Mouse (Mus musculus): ENCODE data around the gene Por. TPM values are rescaled to one million over a fixed set of nuclear protein-coding genes. Genes with fewer than 3 reads are reported as not detected.

The Por gene
- polyA plus RNA-seq, 1 experiment from 2014 or later = 63.0 TPM

DNA sequence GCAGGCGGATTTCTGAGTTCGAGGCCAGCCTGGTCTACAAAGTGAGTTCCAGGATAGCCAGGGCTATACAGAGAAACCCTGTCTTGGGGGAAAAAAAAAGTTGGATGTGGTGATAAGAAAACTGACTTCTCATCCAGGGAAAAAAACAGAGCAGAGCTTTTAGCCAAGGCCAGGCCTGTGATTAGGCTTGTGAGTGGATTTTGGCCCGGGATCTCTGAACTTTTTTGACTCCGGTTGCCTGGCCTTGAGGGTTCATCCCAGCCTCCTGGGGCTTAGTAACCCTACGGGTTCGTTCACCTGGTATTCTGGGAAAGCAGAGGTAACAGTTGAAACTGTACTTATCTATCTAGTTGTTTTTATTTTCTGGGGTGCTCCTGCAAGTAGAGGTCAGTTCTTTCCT is 8.6 kb downstream of the Por start:
- Histone ChIP-seq H3K27me3 (ENCODE audit: control insufficient read depth, insufficient read depth, low read length) (no peaks in the 10 kb centered on the region), H3K4me2 (replicated peaks; ENCODE audit: low read depth, low read length) (no peak overlapping the region), H3K9me3 (ENCODE audit: control insufficient read depth, low read length) (no peaks in the 10 kb centered on the region), H3K9ac (ENCODE audit: low read depth, low read length) (no peak overlapping the region), H3K27ac (ENCODE audit: low read depth, low read length) (no peak overlapping the region), H3K4me1 (replicated peaks; ENCODE audit: control insufficient read depth, insufficient read depth, low read length) (peaks cover 8% of the 10 kb centered on the region; the same call in 1 of the 2 replicates), H3K36me3 (ENCODE audit: control insufficient read depth, insufficient read depth, low read length) (no peaks in the 10 kb centered on the region), H3K4me3 (ENCODE audit: low read depth, low read length) (no peak overlapping the region)
- DNase-seq (ENCODE audit: low spot score) = no peak
- WGBS = 95% methylated on average over 6 of the region's 6 CpGs
- ATAC-seq (ENCODE audit: low FRiP score) = no peak

DNA sequence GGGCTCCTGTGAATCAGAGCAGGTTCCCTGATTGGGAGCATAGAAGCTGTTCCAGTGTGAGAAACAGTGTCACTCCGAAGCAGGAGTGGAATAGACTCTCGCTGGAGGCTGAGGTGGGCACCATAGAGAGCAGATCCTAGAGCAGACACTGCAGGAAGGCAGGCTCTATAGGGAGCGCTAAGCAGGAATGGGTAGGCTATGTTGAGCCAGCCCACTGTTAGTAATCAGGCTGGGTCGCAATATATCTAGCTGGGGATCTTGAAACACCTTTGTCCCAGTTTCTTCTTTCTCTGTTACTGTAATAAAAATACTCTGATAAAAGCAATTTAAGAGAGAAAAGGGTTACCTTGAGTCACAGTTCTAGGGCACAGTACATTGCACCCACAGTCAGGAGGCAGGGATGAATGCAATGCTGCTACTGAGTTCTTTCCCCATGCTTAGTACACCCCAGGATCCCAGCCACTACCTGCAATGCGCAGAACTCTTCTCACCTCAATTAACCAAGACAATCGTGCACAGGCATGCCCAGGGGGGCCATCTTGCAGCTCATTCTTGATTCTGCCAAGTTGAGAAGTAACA is 11.2 kb downstream of the Por start:
- H3K9me3 ChIP-seq (ENCODE audit: control insufficient read depth, low read length) = no peaks in the 10 kb centered on the region
- H3K4me3 ChIP-seq (ENCODE audit: low read depth, low read length) = no peak overlapping the region
- 80% methylated on average over 6 of the region's 6 CpGs for WGBS
- ATAC-seq (ENCODE audit: low FRiP score) (no peak), DNase-seq (ENCODE audit: low spot score) (no peak)
- H3K36me3 ChIP-seq (ENCODE audit: control insufficient read depth, insufficient read depth, low read length) = no peaks in the 10 kb centered on the region
- no peaks in the 10 kb centered on the region for H3K4me1 ChIP-seq (replicated peaks; ENCODE audit: control insufficient read depth, insufficient read depth, low read length)
- H3K27me3 ChIP-seq (ENCODE audit: control insufficient read depth, insufficient read depth, low read length) = no peaks in the 10 kb centered on the region
- H3K4me2 ChIP-seq (replicated peaks; ENCODE audit: low read depth, low read length) = no peak overlapping the region
- H3K9ac ChIP-seq (ENCODE audit: low read depth, low read length) = no peak overlapping the region
- H3K27ac ChIP-seq (ENCODE audit: low read depth, low read length) = no peak overlapping the region

DNA sequence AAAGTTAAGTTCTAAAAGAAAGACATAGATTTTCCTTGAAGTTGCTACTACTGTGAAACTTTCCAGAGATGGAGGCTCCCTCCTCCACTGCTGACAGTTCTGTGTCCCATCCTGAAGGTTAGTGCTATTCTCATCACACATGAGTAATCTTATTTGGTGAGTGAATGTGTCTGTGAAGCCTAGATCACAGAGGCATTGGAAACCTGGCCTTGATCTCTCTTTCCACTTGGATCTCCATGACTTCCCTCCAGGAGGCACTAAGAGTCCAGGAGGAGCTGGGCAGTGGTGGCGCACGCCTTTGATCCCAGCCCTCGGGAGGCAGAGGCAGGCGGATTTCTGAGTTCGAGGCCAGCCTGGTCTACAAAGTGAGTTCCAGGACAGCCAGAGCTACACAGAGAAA is 12.2 kb downstream of the Por start:
- H3K4me3 ChIP-seq (ENCODE audit: low read depth, low read length) = no peak overlapping the region
- WGBS = 95% methylated on average over 5 of the region's 5 CpGs
- no peak overlapping the region for H3K9ac ChIP-seq (ENCODE audit: low read depth, low read length)
- DNase-seq (ENCODE audit: low spot score) (no peak), ATAC-seq (ENCODE audit: low FRiP score) (no peak)
- no peaks in the 10 kb centered on the region for H3K36me3 ChIP-seq (ENCODE audit: control insufficient read depth, insufficient read depth, low read length)
- no peak overlapping the region for H3K27ac ChIP-seq (ENCODE audit: low read depth, low read length)
- no peaks in the 10 kb centered on the region for H3K4me1 ChIP-seq (replicated peaks; ENCODE audit: control insufficient read depth, insufficient read depth, low read length)
- no peak overlapping the region for H3K4me2 ChIP-seq (replicated peaks; ENCODE audit: low read depth, low read length)
- no peaks in the 10 kb centered on the region for H3K27me3 ChIP-seq (ENCODE audit: control insufficient read depth, insufficient read depth, low read length)
- no peaks in the 10 kb centered on the region for H3K9me3 ChIP-seq (ENCODE audit: control insufficient read depth, low read length)

DNA sequence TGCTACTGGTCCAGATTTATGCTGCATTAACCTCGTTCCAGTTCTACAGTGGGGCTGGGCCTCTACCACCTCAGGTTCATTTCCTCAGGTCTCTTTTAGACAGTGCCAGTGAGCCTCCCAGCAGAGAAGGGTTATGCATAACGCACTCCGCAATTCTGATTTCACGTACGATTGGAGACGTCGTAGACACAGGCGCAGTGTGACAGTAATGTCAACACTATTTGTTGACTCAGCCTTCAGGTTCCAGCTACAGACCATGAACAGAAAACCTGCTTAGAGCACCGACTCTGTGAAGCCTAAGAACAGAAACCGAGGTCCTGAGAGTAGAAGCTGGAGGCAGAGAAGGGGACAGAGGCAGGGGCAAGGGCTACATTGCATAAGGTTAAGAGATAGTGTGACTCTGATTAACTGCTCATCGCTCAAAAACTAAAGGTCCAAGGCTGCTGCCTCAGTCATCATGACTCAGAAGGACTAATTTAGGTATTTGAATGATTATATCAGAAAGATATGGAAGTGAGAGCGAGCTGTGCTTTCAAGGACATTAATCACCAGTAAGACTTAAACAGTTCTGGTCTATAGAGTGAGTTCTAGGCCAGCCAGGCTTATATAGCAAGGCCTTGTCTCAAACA is 13.2 kb downstream of the Por start:
- no peak for ATAC-seq (ENCODE audit: low FRiP score)
- Histone ChIP-seq H3K27ac (ENCODE audit: low read depth, low read length) (no peak overlapping the region), H3K36me3 (ENCODE audit: control insufficient read depth, insufficient read depth, low read length) (no peaks in the 10 kb centered on the region), H3K4me3 (ENCODE audit: low read depth, low read length) (no peak overlapping the region), H3K27me3 (ENCODE audit: control insufficient read depth, insufficient read depth, low read length) (no peaks in the 10 kb centered on the region), H3K9me3 (ENCODE audit: control insufficient read depth, low read length) (no peaks in the 10 kb centered on the region), H3K9ac (ENCODE audit: low read depth, low read length) (no peak overlapping the region), H3K4me2 (replicated peaks; ENCODE audit: low read depth, low read length) (no peak overlapping the region), H3K4me1 (replicated peaks; ENCODE audit: control insufficient read depth, insufficient read depth, low read length) (no peaks in the 10 kb centered on the region; the same call in 1 of the 2 replicates)
- WGBS = 91% methylated on average over 12 of the region's 12 CpGs
- DNase-seq (ENCODE audit: low spot score) = no peak

DNA sequence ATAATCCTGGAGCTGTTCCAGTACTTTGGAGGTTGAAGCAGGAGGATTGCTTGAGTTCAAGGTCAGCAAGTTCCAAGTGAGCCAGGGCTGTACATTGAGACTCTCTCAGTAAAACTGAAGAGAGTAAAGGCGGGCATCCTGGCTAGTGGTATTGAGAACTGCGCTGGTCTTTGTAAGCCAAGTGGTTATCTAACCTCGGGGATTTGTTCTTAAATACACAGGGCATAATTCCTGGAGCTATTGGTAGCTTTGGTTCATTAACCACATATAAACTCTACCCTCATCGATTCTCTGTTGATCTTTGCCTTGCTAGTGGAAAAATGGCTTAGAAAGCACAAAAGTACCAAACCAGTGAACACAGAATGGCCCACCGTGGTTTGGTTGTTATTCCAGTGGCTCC is 20.6 kb downstream of the Por start:
- H3K9me3 ChIP-seq (ENCODE audit: control insufficient read depth, low read length) = no peaks in the 10 kb centered on the region
- DNase-seq (ENCODE audit: low spot score) = no peak
- no peaks in the 10 kb centered on the region; the same call in none of the 2 replicates for H3K4me1 ChIP-seq (replicated peaks; ENCODE audit: control insufficient read depth, insufficient read depth, low read length)
- H3K36me3 ChIP-seq (ENCODE audit: control insufficient read depth, insufficient read depth, low read length) = no peaks in the 10 kb centered on the region
- H3K4me3 ChIP-seq (ENCODE audit: low read depth, low read length) = peak overlapping the region; percentile 71; the same call in 1 of the 2 replicates
- H3K4me2 ChIP-seq (replicated peaks; ENCODE audit: low read depth, low read length) = peak overlapping the region; percentile 68
- no peak overlapping the region for H3K27ac ChIP-seq (ENCODE audit: low read depth, low read length)
- ATAC-seq (ENCODE audit: low FRiP score) = no peak
- no peak overlapping the region for H3K9ac ChIP-seq (ENCODE audit: low read depth, low read length)
- whole genome bisulfite sequencing = 95% methylated on average over 5 of the region's 5 CpGs
- H3K27me3 ChIP-seq (ENCODE audit: control insufficient read depth, insufficient read depth, low read length) = no peaks in the 10 kb centered on the region

DNA sequence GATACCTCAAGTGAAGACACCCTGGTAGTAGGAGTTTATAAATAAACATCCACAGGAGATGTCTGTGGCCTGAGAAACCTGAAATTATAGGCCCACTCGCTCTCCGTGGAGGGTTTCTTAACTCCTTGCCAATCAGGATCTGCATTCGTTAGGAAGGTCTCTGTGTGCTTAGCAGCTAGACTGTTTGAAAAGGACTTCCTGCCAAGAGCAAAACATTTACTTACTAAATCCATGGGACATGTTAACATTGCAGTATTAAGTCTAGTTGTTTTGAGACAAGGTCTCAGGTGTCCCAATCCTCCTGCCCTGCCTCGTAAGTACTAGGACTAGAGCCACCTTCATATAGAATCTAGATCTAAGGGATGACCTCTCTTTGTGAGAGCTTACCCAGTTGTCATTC is 21.4 kb downstream of the Por start:
- no peak for ATAC-seq (ENCODE audit: low FRiP score)
- H3K9me3 ChIP-seq (ENCODE audit: control insufficient read depth, low read length) = no peaks in the 10 kb centered on the region
- no peak for DNase-seq (ENCODE audit: low spot score)
- H3K4me3 ChIP-seq (ENCODE audit: low read depth, low read length) = no peak overlapping the region
- 93% methylated on average over 4 of the region's 4 CpGs for whole genome bisulfite sequencing
- H3K36me3 ChIP-seq (ENCODE audit: control insufficient read depth, insufficient read depth, low read length) = no peaks in the 10 kb centered on the region
- H3K4me1 ChIP-seq (replicated peaks; ENCODE audit: control insufficient read depth, insufficient read depth, low read length) = no peaks in the 10 kb centered on the region; the same call in none of the 2 replicates
- no peaks in the 10 kb centered on the region for H3K27me3 ChIP-seq (ENCODE audit: control insufficient read depth, insufficient read depth, low read length)
- H3K27ac ChIP-seq (ENCODE audit: low read depth, low read length) = no peak overlapping the region
- no peak overlapping the region for H3K4me2 ChIP-seq (replicated peaks; ENCODE audit: low read depth, low read length)
- no peak overlapping the region for H3K9ac ChIP-seq (ENCODE audit: low read depth, low read length)

- ATAC-seq (ENCODE audit: low FRiP score) = no peak
- H3K9ac ChIP-seq (ENCODE audit: low read depth, low read length) = no peak overlapping the region
- no peak overlapping the region for H3K4me2 ChIP-seq (replicated peaks; ENCODE audit: low read depth, low read length)
- DNase-seq (ENCODE audit: low spot score) = no peak
- H3K27me3 ChIP-seq (ENCODE audit: control insufficient read depth, insufficient read depth, low read length) = no peaks in the 10 kb centered on the region
- no peaks in the 10 kb centered on the region for H3K36me3 ChIP-seq (ENCODE audit: control insufficient read depth, insufficient read depth, low read length)
- H3K4me3 ChIP-seq (ENCODE audit: low read depth, low read length) = no peak overlapping the region
- no peak overlapping the region for H3K27ac ChIP-seq (ENCODE audit: low read depth, low read length)
- no peaks in the 10 kb centered on the region for H3K9me3 ChIP-seq (ENCODE audit: control insufficient read depth, low read length)
- 96% methylated on average over 5 of the region's 5 CpGs for WGBS
- H3K4me1 ChIP-seq (replicated peaks; ENCODE audit: control insufficient read depth, insufficient read depth, low read length) = no peaks in the 10 kb centered on the region; the same call in 1 of the 2 replicates
Observed at GRCm38 (mm10) chr5:135693281-135693853, 23.5 kb downstream of the Por start.

GRCm38 (mm10) chr5:135695277-135695721 is 25.5 kb downstream of the Por start:
- DNase-seq (ENCODE audit: low spot score) (no peak), ATAC-seq (ENCODE audit: low FRiP score) (no peak)

DNA sequence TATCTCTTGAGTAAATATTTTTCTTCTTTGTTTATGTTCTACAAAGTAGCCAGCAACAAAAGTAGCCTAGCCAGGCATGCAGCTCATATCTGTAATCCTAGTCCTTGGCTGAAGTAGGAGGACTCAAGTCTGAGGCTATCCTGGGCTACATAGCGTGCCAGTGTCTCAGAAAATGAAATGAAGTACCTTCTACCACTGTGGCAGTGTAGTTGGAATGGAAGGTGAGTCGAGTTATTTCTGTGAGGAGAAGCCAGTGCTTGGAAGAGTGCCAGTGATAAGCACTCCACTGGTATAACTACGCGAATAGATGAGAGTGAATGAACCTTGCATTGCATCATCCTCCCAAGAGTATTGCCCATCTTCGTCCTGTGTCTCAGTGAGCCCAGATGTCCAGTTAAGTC is 27.9 kb downstream of the Por start:
- Histone ChIP-seq H3K4me3 (ENCODE audit: low read depth, low read length) (no peak overlapping the region), H3K27me3 (ENCODE audit: control insufficient read depth, insufficient read depth, low read length) (no peaks in the 10 kb centered on the region), H3K36me3 (ENCODE audit: control insufficient read depth, insufficient read depth, low read length) (no peaks in the 10 kb centered on the region), H3K27ac (ENCODE audit: low read depth, low read length) (no peak overlapping the region), H3K4me1 (replicated peaks; ENCODE audit: control insufficient read depth, insufficient read depth, low read length) (no peaks in the 10 kb centered on the region), H3K4me2 (replicated peaks; ENCODE audit: low read depth, low read length) (no peak overlapping the region), H3K9ac (ENCODE audit: low read depth, low read length) (no peak overlapping the region), H3K9me3 (ENCODE audit: control insufficient read depth, low read length) (no peaks in the 10 kb centered on the region)
- no peak for ATAC-seq (ENCODE audit: low FRiP score)
- no peak for DNase-seq (ENCODE audit: low spot score)
- 91% methylated on average over 5 of the region's 5 CpGs for WGBS

More at GRCm38 (mm10) chr5:135695277-135695721, 25.5 kb downstream of the Por start:
- WGBS = 58% methylated on average over 7 of the region's 7 CpGs
- H3K9me3 ChIP-seq (ENCODE audit: control insufficient read depth, low read length) = no peaks in the 10 kb centered on the region
- H3K9ac ChIP-seq (ENCODE audit: low read depth, low read length) = no peak overlapping the region
- H3K4me2 ChIP-seq (replicated peaks; ENCODE audit: low read depth, low read length) = no peak overlapping the region
- H3K27ac ChIP-seq (ENCODE audit: low read depth, low read length) = no peak overlapping the region
- H3K4me1 ChIP-seq (replicated peaks; ENCODE audit: control insufficient read depth, insufficient read depth, low read length) = no peaks in the 10 kb centered on the region; the same call in 1 of the 2 replicates
- H3K36me3 ChIP-seq (ENCODE audit: control insufficient read depth, insufficient read depth, low read length) = no peaks in the 10 kb centered on the region
- H3K4me3 ChIP-seq (ENCODE audit: low read depth, low read length) = no peak overlapping the region
- no peaks in the 10 kb centered on the region for H3K27me3 ChIP-seq (ENCODE audit: control insufficient read depth, insufficient read depth, low read length)
